Mouse (Mus musculus): ENCODE data around the gene Samd11.

- TF ChIP-seq CTCF (IDR thresholded peaks at IDR 0.05): no peak
- no peak for TF ChIP-seq EP300 (IDR thresholded peaks at IDR 0.05)
These were observed 21.4 kb downstream of the Samd11 start for GRCm38 (mm10) chr4:156234021-156234501.
